Mouse (Mus musculus) spleen, adult 2 months (tissue): ENCODE data around the gene Pde8b.

Experiments
- CTCF ChIP-seq: fragments of 200-500 bp; IDR thresholded peaks from 2 replicates; pipeline ENCODE4 v1.5.1; 2011; ENCODE audit warnings: mild to moderate bottlenecking, inconsistent platforms; ENCODE audit not compliant: insufficient read depth, insufficient read length, insufficient replicate concordance; ENCODE audit errors: extremely low read depth
- POLR2A ChIP-seq: fragments of 200-500 bp; IDR thresholded peaks from 2 replicates; pipeline ENCODE4 v1.6.1; 2011; ENCODE audit warnings: low read depth, low read length, inconsistent platforms

DNA sequence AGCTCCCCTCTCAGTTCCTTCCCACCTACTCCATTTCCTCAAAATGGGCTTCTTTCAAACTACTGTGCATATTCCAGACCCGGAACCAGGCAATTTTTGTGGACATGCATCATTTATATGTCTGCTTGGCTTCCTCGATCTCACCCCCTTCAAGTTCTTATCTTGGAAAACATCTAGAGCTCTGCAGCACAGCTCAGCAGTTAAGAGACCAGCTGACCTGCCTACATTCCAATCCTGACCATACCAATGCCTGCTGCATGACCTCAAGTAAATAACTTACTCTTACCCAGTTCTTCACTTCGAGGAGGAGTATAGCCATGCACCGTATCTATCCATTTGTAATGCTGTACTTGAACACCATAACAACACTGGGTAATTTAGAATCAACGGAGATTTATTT is 58.2 kb downstream of the Pde8b start:
- TF ChIP-seq POLR2A (no peak), CTCF (no peak)
